Mouse (Mus musculus) heart, adult 18-20 months (tissue): ENCODE data around the gene Trim40. TPM values are rescaled to one million over a fixed set of nuclear protein-coding genes. Genes with fewer than 3 reads are reported as not detected.

Source experiments
- DNase-seq, 2 experiments: peaks; one replicate each; pipeline ENCODE4 v3.0.0; 2021 to 2022; ENCODE audit warnings: mixed read lengths in 1 of 2
- total RNA-seq, 2 experiments: library from RNA; stranded (reverse); gene quantifications; 2 replicates each; pipeline ENCODE4 v1.2.3; 2021

Trim40 gene
- total RNA-seq, 2 experiments from 2014 or later = not detected

DNA sequence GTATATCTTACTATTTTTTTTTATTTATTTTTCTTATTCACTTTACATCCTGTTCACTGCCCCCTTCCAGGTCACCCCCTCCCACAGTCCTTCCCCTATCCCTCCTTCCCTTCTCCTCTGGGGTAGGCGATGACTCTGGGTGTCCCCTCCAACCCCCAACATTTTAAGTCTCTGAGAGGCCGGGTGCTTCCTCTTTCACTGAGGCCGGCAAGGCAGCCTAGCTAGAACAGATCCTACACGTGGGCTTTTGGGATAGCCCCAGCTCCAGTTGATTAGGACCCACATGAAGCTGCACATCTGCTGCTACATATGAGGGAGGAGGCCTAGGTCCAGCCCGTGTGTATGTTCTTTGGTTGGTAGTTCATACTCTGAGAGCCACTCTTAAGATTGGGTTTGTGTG, 50.9 kb downstream of the Trim40 start:
- DNase-seq = no peak

DNA sequence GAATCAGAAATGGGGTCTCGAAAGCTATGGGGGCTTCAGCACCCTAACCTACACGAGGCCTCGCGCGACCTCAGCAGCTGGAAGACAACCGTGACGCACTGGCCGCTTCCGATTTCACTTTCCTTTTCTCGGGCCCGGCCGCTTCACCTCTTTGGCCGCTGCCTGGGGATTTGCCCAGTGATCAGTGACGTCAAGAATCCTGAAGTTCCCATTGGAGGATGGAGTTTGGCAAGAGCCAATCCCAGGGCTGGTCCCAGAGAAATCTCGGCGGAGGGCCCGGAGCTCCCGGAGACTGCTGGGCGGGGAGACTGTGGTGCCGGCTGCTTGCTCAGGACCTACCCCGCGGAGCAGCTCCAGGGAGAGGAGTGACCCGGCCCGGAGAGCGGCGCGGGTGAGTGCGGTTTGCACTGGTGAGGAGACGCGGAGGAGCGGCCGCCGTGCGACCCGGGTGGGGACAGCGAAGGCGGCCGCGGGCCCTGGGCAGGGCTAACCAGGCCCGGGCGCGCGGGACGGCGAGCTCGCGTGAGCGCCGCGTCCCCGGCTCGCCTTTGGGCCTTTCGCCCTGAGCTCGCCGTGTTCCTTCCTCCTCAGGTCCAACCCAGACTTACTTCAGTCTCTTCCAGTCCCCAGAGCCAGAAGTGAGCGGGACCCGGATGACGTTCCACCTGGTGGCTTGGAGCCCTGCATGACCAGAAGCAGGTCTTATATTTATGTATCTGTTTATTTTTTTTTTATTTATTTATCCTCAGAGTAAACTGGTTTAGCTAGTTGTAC, 52.9 kb downstream of the Trim40 start, which contains the start of gene Trim26:
Gene Trim26 (plus strand): TSS at position 261 of the 774 bp plus-strand sequence.
- DNase-seq = peak; percentile 99

DNA sequence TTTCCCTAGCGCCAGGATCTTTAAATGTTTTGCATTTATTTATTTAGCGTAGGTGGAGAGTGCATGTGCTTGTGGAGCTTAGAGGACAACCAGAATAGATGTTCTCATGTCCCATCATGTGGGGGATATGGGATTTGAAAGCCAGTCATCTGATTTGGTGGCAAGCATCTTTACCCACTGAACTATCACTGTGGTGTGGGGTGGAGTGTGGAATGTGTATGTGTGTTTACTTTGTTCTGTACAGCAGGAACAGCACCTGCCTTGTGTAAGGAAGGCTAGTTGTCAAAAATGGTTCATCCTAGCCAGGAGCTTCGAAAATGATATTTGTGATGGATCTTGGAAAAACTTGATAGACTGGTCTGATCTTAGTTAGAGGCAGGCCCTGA, 53.5 kb downstream of the Trim40 start:
- no peak for DNase-seq

- peak; percentile 75 to 81 for DNase-seq
Measured at GRCm38 (mm10) chr17:36835591-36836426, 54.1 kb downstream of the Trim40 start.

GRCm38 (mm10) chr17:36832694-36833093, 57.2 kb downstream of the Trim40 start:
- DNase-seq = no peak

Other genes starting within 250 kb of the Trim40 start
- gene H2-M9, start 247.5 kb downstream of the Trim40 start, total RNA-seq = not detected
- gene H2-M1, start 217.9 kb downstream of the Trim40 start, total RNA-seq = not detected
- not detected for gene H2-M10.5, start 117.2 kb downstream of the Trim40 start, total RNA-seq
- gene H2-M10.6, start 78.0 kb downstream of the Trim40 start, total RNA-seq = not detected
- gene Trim26, start 53.0 kb downstream of the Trim40 start, total RNA-seq = 10 to 100 TPM; 17.8 to 18.5 TPM
- gene Trim15, start 22.9 kb downstream of the Trim40 start, total RNA-seq = not detected
- gene Trim10, start 20.5 kb downstream of the Trim40 start, total RNA-seq = under 1 TPM; 0.33 to 0.35 TPM
- not detected for gene Trim31, start 8.0 kb upstream of the Trim40 start, total RNA-seq
- under 1 TPM; 0.72 to 0.87 TPM for gene Rnf39, start 52.8 kb upstream of the Trim40 start, total RNA-seq
- 100 to 1,000 TPM in 1 of 2 experiments, 10 to 100 TPM in 1; 95.7 to 113 TPM for gene Ppp1r11, start 61.6 kb upstream of the Trim40 start, total RNA-seq
- gene Znrd1, start 68.4 kb upstream of the Trim40 start, total RNA-seq = 10 to 100 TPM; 29.1 to 31.1 TPM
- 10 to 100 TPM; 15.1 to 16.2 TPM for gene Znrd1as, start 68.5 kb upstream of the Trim40 start, total RNA-seq
- 1 to 10 TPM in 1 of 2 experiments, under 1 TPM in 1; 0.90 to 1.0 TPM for gene 2410137M14Rik, start 91.1 kb upstream of the Trim40 start, total RNA-seq
- gene H2-M5, start 99.4 kb upstream of the Trim40 start, total RNA-seq = not detected
- 1 to 10 TPM; 1.7 to 2.0 TPM for gene Zfp57, start 111.0 kb upstream of the Trim40 start, total RNA-seq
- not detected for gene Mog, start 133.3 kb upstream of the Trim40 start, total RNA-seq
- gene Gabbr1, start 155.8 kb upstream of the Trim40 start, total RNA-seq = 1 to 10 TPM; 6.0 to 8.2 TPM
- not detected for gene Olfr90, start 198.4 kb upstream of the Trim40 start, total RNA-seq
- gene Olfr91, start 208.2 kb upstream of the Trim40 start, total RNA-seq = not detected
- gene Olfr92, start 230.0 kb upstream of the Trim40 start, total RNA-seq = not detected